Mouse (Mus musculus) retina, postnatal 1 day (tissue): ENCODE results near the gene Pde11a.

Source experiments
- DNase-seq: peaks from one replicate; pipeline ENCODE4 v3.0.0-alpha.2; 2012

Pde11a gene

DNA sequence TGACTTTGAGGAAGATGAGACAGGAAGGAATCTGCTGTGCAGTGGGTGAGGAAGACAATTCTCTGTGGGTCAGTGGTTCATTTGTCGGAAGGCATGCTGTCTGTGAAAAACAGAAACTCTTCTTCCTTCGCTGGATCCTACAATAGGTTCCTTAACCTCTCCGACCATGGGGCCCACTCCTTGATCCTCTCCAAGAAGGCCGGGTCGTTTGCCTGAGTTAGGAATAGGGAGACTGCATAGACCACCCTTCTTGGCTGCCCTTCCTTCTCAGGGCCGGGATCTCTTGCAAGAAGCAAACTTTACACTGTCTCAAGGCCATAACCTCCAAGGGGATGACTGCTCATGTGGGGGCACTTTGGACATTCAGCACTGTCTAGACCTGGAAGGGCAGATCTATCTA is 19.3 kb downstream of the Pde11a start:
- no peak for DNase-seq

DNA sequence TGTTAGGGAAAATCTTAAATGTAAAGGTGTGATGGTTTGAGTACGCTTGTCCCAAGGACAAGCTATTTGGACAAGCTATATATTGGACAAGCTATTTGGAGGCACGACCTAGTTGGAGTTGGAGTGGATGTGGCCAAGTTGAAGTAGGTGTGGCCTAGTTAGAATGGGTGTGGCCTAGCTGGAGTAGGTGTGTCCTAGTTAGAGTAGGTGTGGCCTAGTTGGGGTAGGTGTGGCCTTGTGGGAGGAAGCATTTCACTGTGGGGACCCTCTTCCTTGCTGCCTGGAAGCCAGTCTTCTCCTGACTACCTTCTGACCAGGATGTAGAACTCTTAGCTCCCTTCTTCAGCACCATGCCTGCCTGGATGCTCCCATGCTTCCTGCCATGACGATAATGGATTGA is 50.9 kb downstream of the Pde11a start:
- no peak for DNase-seq

DNA sequence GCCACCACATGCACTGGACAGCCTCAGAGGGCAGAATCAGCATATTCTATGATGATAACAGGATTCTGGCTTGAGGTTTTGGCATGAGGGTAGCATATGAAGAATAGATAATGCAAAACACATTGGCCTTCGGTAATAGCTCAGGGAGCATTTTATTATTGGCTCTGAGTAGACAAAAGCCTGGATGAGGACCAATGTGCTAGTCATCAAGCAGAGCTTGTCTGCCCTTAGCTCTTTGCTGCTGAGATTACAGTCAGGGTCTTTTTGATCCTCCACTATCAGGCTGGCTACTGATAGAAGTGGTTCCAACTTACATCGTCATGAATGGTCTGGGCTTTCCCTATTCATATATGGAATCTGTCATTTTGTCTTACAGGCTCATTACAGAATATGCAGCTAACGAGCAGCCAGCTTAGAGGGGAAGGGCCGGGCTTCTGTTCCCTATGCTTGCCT is 52.3 kb downstream of the Pde11a start:
- DNase-seq = no peak

DNA sequence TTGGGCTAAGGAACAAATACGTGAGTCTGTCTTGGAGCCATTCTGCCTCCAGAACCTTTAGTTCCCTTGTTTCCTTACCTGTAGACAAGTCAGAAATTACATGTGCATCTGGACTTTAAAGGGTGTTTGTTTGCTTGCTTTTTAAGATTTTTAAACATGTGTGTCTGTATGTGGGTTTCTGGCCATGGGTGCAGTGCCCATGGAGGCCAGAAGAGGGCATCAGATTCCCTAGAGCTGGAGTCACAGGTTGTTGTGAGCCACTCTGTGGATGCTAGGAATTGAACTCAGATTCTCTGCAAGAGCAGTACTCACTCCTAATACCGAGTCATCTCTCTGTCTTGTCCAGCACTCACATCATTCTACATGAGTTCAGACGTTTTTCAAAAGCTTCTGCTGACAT is 53.4 kb downstream of the Pde11a start:
- DNase-seq = no peak

DNA sequence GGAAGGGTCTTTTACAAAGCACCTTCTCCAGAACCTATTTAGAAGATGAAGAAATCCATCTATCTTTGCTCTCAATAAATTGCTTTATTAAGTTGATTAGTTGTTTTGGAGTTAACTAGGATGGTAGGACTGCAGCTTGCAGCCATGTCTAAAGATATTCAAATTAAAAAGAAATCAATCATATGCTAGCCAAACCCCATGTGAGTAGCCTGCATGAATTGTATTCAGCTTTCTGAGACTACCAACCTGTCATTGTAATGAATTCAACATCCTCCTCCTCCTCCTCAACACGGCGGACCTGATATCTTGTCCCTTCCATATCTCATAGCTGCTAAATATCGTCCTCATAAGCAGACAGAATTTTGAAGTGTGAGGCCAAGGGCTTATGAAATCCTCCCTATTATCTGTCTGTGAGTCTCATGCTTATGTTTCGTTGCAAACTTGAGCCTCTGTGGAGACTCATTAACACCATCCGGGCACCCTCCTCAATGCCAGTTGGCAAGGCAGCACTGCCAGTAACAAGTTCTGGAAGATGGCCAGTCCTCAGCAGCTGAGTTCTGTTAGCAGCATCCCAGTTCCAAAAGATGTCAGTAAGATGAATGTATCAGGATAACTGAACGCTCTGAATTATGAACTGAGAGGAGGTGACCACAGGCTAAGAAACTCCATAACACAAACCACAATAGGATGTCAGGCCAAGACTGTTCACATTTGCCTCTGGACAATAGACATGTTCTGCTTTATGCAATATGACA is 55.0 kb downstream of the Pde11a start:
- no peak for DNase-seq

DNA sequence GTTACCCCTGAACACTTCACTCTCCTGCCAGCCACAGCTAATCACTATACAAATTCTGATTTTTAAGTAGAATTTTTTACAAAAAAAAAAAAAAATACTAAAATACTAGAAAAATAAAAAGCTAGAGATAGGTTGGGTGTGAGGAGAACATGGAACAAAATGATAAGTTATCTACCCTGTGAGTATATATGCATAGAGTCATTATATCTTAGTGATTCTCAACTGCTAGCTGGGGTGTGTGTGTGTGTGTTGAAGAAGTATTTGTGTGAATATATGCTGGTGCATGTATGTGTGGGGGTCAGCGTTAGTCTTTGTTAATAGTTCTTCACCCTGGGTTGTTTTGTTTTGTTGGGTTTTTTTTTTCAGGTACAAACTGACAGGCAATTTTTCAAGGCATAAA is 69.1 kb downstream of the Pde11a start:
- DNase-seq = no peak

DNA sequence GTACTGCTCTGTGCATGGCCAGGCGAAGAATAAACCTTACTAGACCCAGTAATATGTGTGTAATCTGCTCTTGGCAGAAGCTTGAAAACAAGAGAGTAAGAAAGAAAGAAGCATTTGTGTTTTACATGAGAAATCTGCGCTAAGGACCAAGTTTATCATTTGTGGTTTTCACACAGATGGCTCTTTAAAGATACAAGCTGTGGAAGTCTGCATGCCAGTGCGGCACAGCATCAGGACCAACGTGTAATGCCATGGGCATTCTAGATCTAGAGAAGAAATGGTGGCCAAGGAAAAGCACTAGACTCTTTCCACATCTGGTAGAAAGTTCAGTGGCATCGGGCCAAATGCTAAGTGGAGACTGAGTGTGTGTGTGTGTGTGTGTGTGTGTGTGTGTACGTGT is 71.2 kb downstream of the Pde11a start:
- DNase-seq = no peak

DNA sequence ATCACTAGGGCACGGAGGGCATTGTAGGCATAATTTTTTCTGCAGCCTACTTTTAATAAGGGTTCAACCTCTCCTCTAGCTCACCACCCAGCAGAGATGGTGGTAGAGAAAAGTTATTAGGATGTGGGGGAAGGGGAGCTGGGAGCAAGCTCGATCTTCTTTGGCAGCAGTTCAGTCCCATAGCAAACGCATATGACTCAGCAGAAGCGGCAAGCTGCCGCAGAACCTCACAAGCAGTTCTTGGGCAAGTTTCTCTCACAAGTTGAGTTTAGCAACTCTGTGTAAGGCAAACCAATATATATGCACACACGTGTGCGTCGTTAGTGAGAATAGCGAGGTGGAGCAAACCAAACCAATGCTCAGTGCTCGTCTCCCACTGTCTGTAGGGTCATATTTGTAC is 72.0 kb downstream of the Pde11a start:
- no peak for DNase-seq

DNA sequence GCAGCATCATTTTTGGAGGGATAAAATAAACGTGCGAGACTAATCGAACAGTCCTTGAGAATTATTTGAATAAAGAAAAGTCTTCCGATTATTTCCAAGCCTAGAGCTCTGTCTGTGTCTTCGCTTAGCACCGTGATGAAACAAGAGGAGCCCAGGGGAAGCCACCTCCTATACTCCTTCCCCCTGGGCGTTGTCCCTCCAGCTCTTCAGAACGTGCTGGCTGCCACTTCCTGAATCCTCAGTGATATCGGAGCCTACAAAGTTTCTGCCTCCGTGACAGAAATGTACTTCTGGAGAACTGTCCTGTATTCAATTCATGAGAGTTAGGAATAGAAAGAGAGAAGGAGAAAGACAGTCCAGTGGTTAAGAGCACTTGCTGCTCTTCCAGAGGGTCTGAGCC is 74.3 kb downstream of the Pde11a start:
- DNase-seq = no peak

DNA sequence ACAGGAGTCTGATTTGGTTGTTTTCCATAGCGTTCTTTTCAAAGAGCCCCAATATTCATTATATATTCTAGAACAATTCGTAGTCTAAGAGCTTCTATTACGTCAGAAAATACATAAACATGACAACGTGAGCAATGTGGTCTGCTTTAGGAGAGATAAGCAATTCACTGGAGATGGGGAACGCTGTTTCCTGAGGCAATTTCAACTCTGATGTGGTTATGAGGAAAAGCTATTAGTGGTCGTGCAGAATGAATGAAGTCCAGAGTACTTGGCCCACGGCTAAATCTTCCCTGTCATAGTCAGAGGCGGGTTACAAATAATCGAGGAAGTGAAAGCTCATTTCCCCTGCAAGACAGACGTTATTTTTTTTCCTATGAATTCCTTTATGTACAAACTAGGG is 75.9 kb downstream of the Pde11a start:
- DNase-seq = peak; percentile 29

DNA sequence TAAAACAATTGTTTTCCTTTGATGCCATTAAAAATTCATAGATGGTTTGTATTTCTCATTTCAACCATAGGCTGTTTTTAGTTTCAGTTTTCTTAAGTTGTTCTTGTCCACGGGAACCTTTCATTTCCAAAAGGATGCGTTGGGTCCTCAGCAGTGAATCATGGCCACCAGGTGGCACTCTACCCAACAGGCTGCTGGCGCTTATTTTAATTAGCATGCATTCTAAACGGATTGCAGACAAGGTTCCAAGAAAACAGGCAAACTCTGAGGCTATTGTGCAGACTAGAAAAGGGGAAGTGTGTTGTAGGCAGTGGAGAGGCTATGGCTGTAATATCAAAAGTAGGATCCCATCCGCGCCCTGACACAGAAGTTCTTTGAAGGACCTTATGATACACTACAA is 83.7 kb downstream of the Pde11a start:
- peak; percentile 63 for DNase-seq

DNA sequence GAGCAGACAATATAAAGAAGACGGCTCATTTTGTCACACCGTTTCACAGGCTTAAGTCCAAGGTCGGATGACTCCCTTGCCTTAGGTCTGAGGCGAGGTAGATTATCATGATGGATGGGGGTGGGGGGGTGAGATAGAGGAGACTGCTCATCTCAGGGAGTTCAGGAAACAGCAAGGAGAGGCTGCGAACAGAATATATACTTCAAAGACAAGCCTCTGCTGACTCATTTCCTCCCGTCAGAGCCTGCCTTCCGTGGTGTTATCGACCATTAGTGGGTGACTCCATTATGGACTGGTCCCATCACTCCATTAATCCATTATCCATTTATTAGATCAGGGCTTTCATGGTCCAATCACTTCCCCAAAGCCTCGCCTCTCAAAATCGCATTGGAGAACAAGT is 87.2 kb downstream of the Pde11a start:
- no peak for DNase-seq

DNA sequence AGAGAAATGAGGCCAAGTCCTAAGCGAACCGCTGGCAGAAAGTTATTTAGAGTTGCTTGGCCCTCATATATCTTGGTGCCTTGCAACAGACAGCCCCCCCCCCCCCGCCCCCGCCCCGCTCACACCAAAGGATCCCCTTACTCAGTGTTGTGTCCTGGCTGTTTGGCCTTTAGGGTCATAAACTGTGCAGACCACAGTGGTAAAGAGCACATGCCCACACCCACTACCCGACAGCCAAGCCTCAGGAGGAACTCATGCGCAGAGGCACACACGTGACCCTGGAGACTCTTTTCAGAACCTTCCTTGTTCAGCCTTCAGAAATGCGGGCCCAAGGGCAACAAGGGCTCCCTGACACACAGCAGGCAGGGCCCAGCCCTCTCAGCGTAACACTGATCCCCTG is 90.3 kb downstream of the Pde11a start:
- no peak for DNase-seq

DNA sequence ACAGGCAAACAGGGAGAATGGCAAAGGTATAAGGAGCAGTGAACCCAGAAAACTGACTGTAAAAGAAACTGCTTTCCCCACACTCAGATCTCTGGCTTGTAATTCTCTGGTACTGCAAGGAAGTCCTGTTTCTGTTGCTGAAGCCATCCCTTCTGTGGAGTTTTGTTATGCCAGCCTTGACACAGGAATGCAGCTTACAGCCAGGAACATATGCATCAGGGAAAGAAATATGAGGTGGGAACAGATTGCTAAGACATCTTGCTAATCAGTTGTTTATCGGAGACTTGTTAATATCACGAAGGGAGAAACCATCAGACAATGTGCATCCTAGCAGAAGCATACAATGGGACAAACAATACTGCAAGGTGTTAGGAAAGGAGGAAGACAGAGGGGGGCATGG is 99.4 kb downstream of the Pde11a start:
- DNase-seq = no peak

DNA sequence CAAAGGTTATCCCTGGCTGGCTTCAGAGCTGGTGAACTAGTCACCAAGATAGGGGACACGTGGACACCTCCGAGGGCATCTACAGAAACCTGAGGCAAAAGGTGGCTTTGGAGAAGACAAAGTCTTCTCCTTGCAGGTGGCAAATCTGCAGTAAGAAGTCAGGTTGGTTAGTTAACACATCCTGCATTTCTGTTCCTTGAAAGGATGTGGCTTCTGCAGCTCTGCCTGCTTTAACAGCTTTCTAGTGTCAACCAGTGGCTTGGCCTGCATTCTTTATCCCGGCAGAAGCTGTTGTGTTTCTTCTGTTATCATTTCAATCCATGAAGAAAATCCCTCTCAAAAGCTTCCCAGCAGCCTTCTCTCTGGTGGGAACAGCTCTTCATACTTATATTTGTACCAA is 100.1 kb downstream of the Pde11a start:
- no peak for DNase-seq

DNA sequence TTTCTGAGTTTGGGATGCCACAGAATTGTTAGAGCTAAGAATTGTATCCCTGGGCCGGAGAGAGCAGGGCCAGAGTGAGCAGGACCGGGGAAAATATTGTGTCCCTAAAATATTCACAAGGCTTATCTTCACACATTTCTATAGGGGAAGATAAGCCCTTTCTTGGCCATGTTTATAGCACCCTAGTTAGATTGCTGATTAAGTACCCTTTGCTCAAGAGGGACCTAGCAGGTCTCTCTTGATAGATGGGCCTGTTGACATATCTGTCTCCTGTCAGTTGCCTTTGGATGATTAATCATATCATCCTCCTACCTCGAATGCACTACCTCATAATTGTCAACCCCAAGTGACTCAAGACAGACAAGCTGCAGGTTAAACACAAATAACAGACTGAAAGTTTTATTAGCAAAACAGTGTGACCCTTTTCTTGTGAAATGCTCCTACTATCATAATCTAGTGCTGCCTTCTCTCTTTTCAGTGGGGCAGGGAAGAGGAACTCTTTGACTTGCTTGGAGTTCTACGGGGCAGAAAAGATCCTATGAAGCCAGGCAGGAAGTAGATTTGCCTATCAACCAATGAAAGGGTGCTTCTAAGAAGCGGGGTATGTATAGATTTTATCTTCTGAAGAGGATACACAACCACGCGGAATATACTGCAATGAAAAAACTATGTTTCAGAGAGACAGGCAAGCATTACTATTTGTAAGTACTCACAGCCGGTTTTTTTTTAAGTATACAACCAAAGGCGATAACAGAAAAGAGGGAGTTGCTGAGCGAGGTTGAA is 100.7 kb downstream of the Pde11a start:
- DNase-seq = no peak

DNA sequence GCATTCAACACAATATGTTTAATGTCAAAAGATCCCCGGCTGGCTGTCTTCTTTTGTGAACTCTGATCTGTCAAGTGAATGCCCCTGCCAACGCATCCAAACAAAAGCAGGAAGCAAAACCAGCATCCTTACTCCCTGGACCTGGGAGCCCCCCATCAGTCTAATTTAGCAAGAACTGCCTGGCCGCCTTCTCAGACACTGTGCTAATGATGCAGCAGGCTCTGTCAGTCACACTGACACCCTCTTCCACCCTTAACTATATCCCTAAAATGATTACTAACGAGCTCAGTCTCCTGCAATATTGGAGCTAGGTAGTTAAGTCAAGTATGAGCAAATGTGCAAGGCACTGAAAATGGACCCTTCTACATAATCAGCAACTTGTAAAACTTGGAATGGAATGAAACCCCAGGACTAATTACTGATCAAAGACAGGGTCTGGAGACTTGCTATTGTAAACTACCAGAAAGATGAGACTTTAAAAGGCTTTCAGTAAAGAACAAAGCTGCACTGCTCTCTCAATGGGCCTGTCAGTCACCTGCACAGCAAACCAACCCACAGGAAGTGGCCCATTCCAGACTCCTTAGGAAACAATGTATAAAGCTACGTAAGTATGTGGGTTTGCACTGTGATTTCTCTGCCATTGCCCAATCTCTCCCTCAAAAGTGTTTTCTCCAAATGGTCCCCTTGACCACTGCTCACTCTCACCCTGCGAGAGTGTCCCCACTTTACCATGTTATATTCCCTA is 118.0 kb downstream of the Pde11a start:
- peak; percentile 30 for DNase-seq

DNA sequence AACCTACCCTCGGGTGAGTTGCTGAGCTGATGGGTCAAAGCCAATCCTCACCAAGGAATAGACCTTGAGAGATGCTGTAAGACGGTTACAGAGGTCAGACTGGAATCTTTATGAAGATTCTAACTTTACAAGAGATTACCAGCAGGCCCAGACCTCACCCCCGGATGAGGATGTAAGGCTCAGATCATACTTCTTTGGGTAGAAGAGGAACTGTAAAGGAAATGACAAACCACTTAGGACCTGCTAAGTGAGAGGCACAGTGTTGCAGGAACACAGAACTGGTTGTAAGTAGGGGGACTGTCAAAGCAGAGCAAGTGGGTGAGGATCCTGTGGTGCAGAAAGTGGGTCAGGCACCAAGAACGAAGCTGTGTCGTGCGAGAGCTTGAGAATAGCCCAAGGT is 119.0 kb downstream of the Pde11a start:
- DNase-seq = peak; percentile 10

DNA sequence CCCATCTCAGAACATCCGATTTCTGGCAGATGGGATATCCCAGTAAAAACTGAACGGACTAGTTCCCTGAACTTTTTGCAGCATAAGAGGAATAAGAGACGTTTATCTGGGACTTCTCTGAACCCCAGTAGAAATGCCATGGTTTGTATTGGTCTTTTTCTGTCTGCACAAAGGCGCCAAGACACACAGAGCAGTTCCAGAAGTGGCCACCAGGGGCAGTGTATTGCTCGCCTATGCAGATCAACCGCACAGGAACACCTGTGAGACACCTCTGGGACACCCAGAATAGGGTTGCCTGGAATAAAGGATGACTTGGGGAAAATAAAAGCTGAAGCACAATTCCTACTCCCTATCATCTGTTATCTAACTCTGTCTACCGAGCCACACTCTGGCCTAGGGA is 122.4 kb downstream of the Pde11a start:
- peak; percentile 52 for DNase-seq

DNA sequence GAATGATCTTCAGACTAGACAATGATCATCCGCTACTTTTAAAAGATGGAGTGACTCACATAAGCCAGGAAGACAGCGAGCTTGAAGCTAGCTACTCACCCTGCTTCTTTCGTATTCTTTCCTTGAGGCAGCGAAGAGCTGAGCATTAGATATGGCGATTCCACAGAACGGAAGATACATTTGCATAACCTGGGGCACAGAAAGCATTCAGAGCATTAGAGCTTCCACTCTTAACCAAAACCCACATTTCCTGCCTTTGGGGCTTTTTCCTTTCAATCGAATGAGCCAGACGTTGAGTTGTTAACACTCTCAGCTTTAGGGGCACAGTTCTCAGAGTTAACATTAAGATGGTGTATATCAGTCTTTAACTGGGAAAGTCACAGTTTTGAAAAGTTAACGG is 123.4 kb downstream of the Pde11a start:
- DNase-seq = peak; percentile 46

DNA sequence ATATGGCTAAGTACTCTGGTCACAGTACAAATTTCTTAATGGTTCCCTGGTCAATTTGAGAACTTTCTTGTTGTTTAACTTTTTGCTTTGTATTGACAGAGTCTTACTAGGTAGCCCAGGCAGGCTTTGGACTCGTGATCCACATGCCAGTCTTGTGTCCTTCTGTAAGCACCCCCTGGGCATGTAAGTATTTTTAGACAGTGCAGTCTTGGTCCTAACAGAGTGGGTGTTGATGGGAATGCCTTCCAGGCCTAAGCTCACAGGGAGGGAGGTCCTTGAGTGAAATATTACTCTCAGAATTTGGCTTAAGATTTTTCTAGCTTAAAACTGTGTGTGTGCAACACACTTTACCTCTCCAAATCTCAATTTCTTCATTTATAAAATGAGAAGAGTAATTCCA is 153.4 kb downstream of the Pde11a start:
- DNase-seq = no peak

DNA sequence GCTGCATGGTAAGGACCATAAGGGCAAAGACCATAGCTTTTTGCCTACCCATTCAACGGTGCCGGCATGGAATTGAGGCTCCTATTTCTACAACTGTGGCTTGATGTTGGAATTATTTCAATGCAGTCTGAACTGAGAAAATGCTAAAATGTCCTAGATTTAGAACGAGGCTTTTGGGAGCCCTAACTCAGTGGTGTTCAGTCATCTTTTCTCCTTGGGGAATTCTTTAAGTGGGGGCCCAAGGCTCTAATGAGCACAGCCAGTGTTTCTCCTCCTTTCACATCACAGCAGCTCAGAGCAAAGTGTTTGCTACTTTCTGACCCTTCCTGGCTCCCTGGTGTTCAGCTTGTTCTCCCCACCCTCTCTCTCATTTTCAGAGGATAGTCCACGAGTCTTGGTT is 175.8 kb downstream of the Pde11a start:
- DNase-seq = no peak

DNA sequence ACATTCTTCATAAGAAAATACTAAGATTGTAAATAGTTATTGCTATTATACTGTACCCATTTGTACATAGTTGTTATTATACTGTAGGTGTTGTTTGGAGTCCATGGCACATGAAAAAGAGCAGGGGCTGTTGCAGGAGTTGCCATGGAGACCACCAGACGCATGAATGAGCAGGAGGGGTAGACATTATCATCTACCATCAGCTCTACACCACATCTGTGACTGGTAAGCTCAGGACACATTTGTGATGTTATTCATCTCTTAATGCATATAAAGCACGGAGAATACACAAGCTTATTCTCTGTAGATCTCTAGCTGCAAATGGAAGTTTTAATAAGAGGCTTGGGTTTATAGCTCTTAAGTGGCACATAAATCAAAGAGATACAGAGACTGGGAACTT is 179.6 kb downstream of the Pde11a start:
- DNase-seq = peak; percentile 17

DNA sequence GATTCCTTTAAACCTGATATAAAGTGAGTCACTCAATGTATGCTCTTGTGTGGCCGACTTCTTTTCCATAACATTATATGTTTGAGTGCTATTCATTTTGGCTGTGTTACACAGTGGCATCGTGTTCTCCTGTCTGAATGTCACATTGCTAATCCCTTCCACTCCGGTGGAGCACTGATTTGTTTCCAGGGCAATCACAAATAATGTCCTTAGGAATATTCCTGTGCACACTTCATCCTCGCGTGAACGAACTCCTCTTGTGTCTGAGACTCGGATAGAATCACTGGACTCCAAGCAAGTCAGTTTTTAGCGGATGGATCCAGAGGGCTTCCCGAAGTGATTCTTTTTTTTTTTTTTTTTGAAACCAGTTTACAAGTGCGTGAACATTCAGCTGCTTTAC is 197.4 kb downstream of the Pde11a start:
- peak; percentile 72 for DNase-seq
